Mouse (Mus musculus): ENCODE measurements around the gene Pomgnt2.

DNA sequence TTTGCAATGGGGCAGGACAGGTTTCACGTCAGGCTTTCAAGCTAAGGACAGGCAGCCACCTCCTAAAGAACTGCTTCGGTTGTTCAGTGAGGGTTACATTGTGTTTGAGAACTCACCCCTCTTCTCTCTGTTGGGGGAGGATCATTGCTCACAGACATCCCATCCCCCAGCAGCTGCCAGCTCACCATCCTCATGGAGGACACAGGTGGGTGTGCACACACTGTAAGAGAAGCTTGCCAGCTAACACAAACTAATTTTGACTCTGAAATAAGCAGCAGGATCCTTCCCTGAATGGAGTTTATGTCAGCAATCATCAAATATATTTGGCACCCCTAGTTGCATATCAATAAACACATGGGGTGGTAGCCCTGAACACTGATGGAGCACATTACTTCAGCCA, 15.9 kb upstream of the Pomgnt2 start:
- TF ChIP-seq CTCF (IDR thresholded peaks at IDR 0.05; ENCODE audit: low read depth) (no peak), EP300 (optimal IDR thresholded peaks at IDR 0.05) (no peak)
